Mouse (Mus musculus) kidney, embryonic 16.5 days (tissue): ENCODE results near the gene Syne2. TPM values are rescaled to one million over a fixed set of nuclear protein-coding genes. Genes with fewer than 3 reads are reported as not detected.
"Not testable (repeated sequence)": the region's sequence is repeated elsewhere in the genome, so short reads cannot be mapped to it uniquely, and the experiment has no call there.

ENCODE experiments used
- ATAC-seq: fragments of 200-750 bp; cut with Nextera tagmentation; 2 replicates; pipeline ENCODE4 v1.8.0; 2017; ENCODE audit warnings: moderate TSS enrichment; ENCODE audit not compliant: low FRiP score, low TSS enrichment
- H3K27ac ChIP-seq: fragments of 300-500 bp; sonication (generic); 2 replicates; pipeline ENCODE4 v1.5.1; 2014; ENCODE audit warnings: low read length
- H3K27me3 ChIP-seq: fragments of 300-500 bp; sonication (generic); 2 replicates; pipeline ENCODE4 v1.6.1; 2014; ENCODE audit warnings: low read length, control low read depth, mixed read lengths; ENCODE audit not compliant: insufficient read depth
- H3K36me3 ChIP-seq: fragments of 300-500 bp; sonication (generic); 2 replicates; pipeline ENCODE4 v1.6.1; 2014; ENCODE audit warnings: low read length, control low read depth, mixed read lengths; ENCODE audit not compliant: insufficient read depth
- H3K4me1 ChIP-seq: fragments of 300-500 bp; sonication (generic); 2 replicates; pipeline ENCODE4 v1.6.1; 2014; ENCODE audit warnings: low read length, control low read depth, mixed read lengths; ENCODE audit not compliant: insufficient read depth
- H3K4me2 ChIP-seq: fragments of 300-500 bp; sonication (generic); replicated peaks from 2 replicates; pipeline ENCODE4 v1.6.1; 2014; ENCODE audit warnings: low read depth, low read length
- H3K4me3 ChIP-seq: fragments of 300-500 bp; sonication (generic); 2 replicates; pipeline ENCODE4 v1.5.1; 2014; ENCODE audit warnings: mild to moderate bottlenecking, low read length
- H3K9ac ChIP-seq: fragments of 300-500 bp; sonication (generic); replicated peaks from 2 replicates; pipeline ENCODE4 v1.6.1; 2014; ENCODE audit warnings: low read length
- H3K9me3 ChIP-seq: fragments of 300-500 bp; sonication (generic); 2 replicates; pipeline ENCODE4 v1.6.1; 2016; ENCODE audit warnings: low read length, control low read depth
- WGBS: fragments of 180-500 bp; shearing (Covaris S2); extraction: QIAGEN DNeasy Blood & Tissue Kit; methylation state at CpG from one replicate; pipeline ENCODE4 v1.1.7; 2014; 5-methylcytosine and 5-hydroxymethylcytosine counted together
- microRNA-seq: library from miRNA; unstranded; fragments of <30 nt; microRNA quantifications from one replicate; pipeline ENCODE4, GENCODE M21; 2016
- polyA plus RNA-seq: library from polyadenylated mRNA; unstranded; fragments of >200 nt; fragmentation: Nextera tagmentation; extraction: Ambion mirVana; gene quantifications from 2 replicates; pipeline ENCODE4 v1.2.1, GENCODE M21; 2015

The Syne2 gene
- polyA plus RNA-seq, 1 experiment from 2014 or later: 58.7 TPM

DNA sequence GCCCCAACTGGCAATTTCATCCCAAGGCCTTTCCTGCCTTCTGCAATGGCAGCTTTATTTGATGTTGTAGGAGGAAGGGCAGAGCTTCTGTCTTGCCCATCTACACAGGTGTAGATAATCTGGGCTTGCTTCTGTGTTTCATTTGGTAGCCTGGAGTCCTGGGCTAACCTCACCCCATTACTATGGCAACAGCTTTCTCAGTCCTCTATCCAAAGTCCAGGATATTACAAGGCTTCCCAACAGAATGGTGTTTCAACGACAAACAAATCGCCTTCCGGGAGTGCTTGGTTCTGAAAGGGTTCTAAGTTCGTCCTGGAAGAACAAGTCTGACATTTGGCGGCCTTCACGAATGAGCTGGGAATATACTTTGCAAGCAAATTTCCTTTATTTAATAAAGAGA is 313.0 kb downstream of the Syne2 start:
- no peak for ATAC-seq
- 86% methylated on average over 6 of the region's 6 CpGs for WGBS
- no peaks in the 10 kb centered on the region for H3K4me1 ChIP-seq
- no peak overlapping the region for H3K4me3 ChIP-seq
- no peak overlapping the region for H3K4me2 ChIP-seq
- H3K27ac ChIP-seq: no peak overlapping the region
- no peaks in the 10 kb centered on the region for H3K36me3 ChIP-seq
- H3K9ac ChIP-seq: no peak overlapping the region
- no peaks in the 10 kb centered on the region for H3K27me3 ChIP-seq
- H3K9me3 ChIP-seq: no peaks in the 10 kb centered on the region

DNA sequence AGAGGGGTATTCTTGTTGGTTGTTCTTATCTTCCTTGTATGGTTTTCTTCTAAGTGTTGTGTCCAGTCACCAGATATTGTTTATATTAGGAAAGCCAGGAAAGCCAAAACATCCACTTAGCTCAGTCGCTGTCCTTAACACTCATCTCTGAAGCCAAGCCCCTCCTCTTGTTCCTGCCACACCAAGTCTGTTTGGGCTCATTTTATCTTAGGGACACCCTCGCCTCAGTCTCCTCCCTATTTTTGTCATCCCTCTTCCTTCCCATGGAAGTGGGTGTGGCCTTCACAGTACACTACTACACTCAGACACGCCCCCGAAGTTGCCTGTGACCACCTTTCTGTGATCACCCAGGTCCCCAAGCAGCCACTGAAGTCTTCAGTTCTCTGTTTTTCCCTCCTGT is 314.7 kb downstream of the Syne2 start:
- no peaks in the 10 kb centered on the region for H3K9me3 ChIP-seq
- H3K9ac ChIP-seq: no peak overlapping the region
- H3K27me3 ChIP-seq: no peaks in the 10 kb centered on the region
- no peaks in the 10 kb centered on the region for H3K36me3 ChIP-seq
- no peaks in the 10 kb centered on the region for H3K4me1 ChIP-seq
- no peak overlapping the region for H3K27ac ChIP-seq
- ATAC-seq: no peak
- H3K4me3 ChIP-seq: no peak overlapping the region
- WGBS: 77% methylated on average over 4 of the region's 4 CpGs
- no peak overlapping the region for H3K4me2 ChIP-seq

DNA sequence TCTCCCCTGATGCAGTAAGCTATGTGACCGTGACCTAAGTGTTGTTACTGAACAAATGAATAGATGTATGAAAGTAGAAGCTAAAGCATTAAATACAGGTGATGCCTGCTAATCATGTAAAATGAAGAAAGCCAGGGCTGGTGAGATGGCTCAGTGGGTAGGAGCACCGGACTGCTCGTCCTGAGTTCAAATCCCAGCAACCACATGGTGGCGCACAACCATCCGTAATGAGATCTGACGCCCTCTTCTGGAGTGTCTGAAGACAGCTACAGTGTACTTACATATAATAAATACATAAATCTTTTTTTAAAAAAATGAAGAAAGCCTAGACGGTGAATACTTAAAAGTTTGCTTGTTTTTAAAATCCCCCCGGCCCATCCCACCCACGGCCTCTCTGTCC is 315.1 kb downstream of the Syne2 start:
- H3K9me3 ChIP-seq, H3K4me3 ChIP-seq, H3K27me3 ChIP-seq, H3K4me1 ChIP-seq, H3K27ac ChIP-seq, H3K4me2 ChIP-seq, ATAC-seq, H3K9ac ChIP-seq, H3K36me3 ChIP-seq: not testable (repeated sequence)
- WGBS: 83% methylated on average over 9 of the region's 9 CpGs

DNA sequence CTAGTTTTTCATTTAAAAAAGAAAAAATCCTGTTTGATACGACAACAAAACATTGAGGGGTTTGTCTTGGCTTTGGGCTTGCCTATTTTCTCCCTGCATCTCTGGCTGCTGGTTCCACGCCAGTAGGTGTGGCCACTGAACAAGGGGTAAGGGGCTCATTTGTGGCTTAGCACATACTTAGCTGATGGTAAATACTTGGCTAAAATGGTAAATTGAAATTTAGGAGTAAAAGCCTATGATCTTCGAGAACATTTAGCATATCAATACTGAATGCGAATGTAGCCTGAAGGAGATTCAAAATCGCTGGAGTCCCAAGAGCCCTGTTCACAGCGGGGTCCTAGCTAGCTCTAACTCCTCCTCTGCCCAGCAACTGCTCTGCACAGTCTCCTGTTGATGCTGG is 318.8 kb downstream of the Syne2 start:
- Histone ChIP-seq H3K36me3 (no peaks in the 10 kb centered on the region), H3K4me1 (no peaks in the 10 kb centered on the region), H3K27ac (no peak overlapping the region), H3K9ac (no peak overlapping the region), H3K27me3 (no peaks in the 10 kb centered on the region), H3K4me2 (no peak overlapping the region), H3K4me3 (no peak overlapping the region), H3K9me3 (no peaks in the 10 kb centered on the region)
- 46% methylated on average over 6 of the region's 6 CpGs for WGBS
- no peak for ATAC-seq

DNA sequence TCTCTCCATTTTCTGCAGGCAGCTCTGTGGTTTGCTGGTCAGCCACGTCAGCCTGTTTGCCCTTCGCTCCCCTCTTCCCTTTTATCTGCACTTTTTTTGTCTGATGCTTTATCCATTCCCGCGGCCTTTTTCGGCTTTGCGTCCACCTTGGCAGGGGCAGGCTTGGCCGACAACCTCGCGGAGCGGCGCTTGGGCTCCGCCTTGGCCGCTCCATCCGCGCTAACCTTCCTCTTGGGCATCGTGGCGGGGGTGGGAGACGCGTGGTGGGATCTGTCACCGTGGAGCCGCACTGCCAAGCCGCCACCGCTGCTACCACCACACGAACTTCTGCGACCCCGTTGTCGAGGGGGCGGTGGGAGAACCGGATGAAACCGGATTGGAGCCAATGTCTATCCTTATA is 334.5 kb downstream of the Syne2 start:
- H3K27me3 ChIP-seq, H3K4me1 ChIP-seq, ATAC-seq, H3K27ac ChIP-seq, H3K9me3 ChIP-seq, H3K36me3 ChIP-seq: not testable (repeated sequence)
- Histone ChIP-seq H3K4me2 (peak overlapping the region; percentile 54), H3K9ac (peak overlapping the region; percentile 31), H3K4me3 (peak overlapping the region; percentile 34)
- 12% methylated on average over 30 of the region's 30 CpGs for WGBS

Small RNA genes lying within 50 kb of the gene (microRNA-seq; reads per million reads assigned to microRNA genes)
- gene Mir5101: 1.9 reads per million, percentile 7 among the genes with 10 or more reads in this experiment

Other genes with a start within 250 kb of the Syne2 start
- 10.1 and 11.8 TPM in 2 replicates for gene Ppp2r5e, start 221.9 kb upstream of the Syne2 start, polyA plus RNA-seq
- gene Wdr89, start 148.6 kb upstream of the Syne2 start, polyA plus RNA-seq: 11.9 and 15.0 TPM in 2 replicates
- gene Sgpp1, start 82.4 kb upstream of the Syne2 start, polyA plus RNA-seq: 14.5 and 15.9 TPM in 2 replicates